Comparison of ENCODE assay signal across 9 mouse cellular contexts in the genomic region with DNA sequence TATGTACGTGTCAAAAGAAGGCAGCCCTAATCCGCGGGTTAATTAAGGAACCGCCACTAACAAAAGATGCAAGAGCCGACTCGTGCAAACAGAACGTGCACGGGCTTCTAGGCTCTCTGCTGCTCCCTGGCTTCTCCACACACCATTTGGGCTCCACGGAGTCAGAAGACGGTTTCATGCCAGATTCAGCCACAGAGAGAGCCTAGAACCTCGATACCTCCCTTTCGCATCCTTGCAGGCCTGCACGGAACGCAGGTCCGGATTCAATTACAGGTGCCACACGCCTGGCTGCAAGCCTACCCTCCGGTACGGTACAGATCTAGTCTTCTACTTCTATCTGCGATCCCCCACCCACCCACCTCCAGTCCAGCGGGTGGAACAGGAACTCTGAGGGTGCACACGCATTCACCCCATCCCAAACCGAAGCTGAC. TPM values are rescaled to one million over a fixed set of nuclear protein-coding genes. Genes with fewer than 3 reads are reported as not detected.
DNase-seq lines count a peak whose midpoint lies in the region; ATAC-seq and TF ChIP-seq lines count a peak whose summit lies in the region.
"Had no signal": no experiment of that assay in that cellular context is flagged by ENCODE, and none has a peak within 500 bp of the region (broad histone marks: within the 10 kb centered on the region; RNA-seq: fewer than 3 reads in every experiment).

No protein-coding gene starts in this region.

- ATAC-seq in frontal cortex, adult (ENCODE audit: low TSS enrichment) = peak; percentile 50; the same call in 1 of the 2 replicates
- no peak for ATAC-seq in limb, embryonic 13.5 days (ENCODE audit: low FRiP score, low read depth)
- ATAC-seq in erythroblast, adult 5-6 weeks (replicated peaks; ENCODE audit: low FRiP score, poor library complexity, severe bottlenecking) = no peak

- H3K4me2 ChIP-seq in limb, embryonic 13.5 days (replicated peaks) = peak overlapping the region; percentile 58

- WGBS in thymus, adult 2 months = 53% methylated on average over 22 of the region's 22 CpGs
- 15% methylated on average over 22 of the region's 22 CpGs for WGBS in limb, embryonic 13.5 days

- H3K4me1 ChIP-seq in thymus, adult 2 months (replicated peaks; ENCODE audit: control insufficient read depth, insufficient read depth, low read length) = peaks cover 88% of the 10 kb centered on the region
- H3K4me1 ChIP-seq in limb, embryonic 13.5 days = peaks cover 98% of the 10 kb centered on the region

- peak; percentile 51; the same call in 1 of the 2 replicates for TF ChIP-seq CTCF in thymus, adult 2 months (IDR thresholded peaks at IDR 0.05; ENCODE audit: borderline replicate concordance, control insufficient read depth, extremely low read depth, insufficient read depth, low read length, poor library complexity)

- H3K27ac ChIP-seq in thymus, adult 2 months (ENCODE audit: control insufficient read depth, insufficient read depth, low read length) = peak overlapping the region; percentile 49; the same call in 1 of the 2 replicates
- no peak overlapping the region for H3K27ac ChIP-seq in limb, embryonic 13.5 days

- peak overlapping the region; percentile 31; the same call in 1 of the 2 replicates for H3K9ac ChIP-seq in limb, embryonic 13.5 days

- no peak for TF ChIP-seq POLR2A in thymus, adult 2 months (IDR thresholded peaks at IDR 0.05; ENCODE audit: control insufficient read depth, extremely low read depth, insufficient read depth, low read length, poor library complexity)

- H3K36me3 ChIP-seq in thymus, adult 2 months (ENCODE audit: control insufficient read depth, insufficient read depth, low read length) = peaks cover 79% of the 10 kb centered on the region
- H3K36me3 ChIP-seq in limb, embryonic 13.5 days = no peaks in the 10 kb centered on the region

- H3K9me3 ChIP-seq in limb, embryonic 13.5 days = no peaks in the 10 kb centered on the region

- no peaks in the 10 kb centered on the region for H3K27me3 ChIP-seq in thymus, adult 2 months (ENCODE audit: control insufficient read depth, insufficient read depth, low read length)
- no peaks in the 10 kb centered on the region for H3K27me3 ChIP-seq in limb, embryonic 13.5 days

- no peak for DNase-seq in frontal cortex, postnatal 14 days (ENCODE audit: low spot score in 2 of 2)
- no peak for DNase-seq in thymus, adult 2 months
- no peak for DNase-seq in thymus, postnatal 4 days
- no peak for DNase-seq in layer of hippocampus, postnatal 14 days (ENCODE audit: low spot score in 2 of 2)
- no peak for DNase-seq in kidney, postnatal 25 days
- DNase-seq: kidney, adult 9 months had no signal

- H3K4me3 ChIP-seq in thymus, adult 2 months (ENCODE audit: control insufficient read depth, insufficient read depth, low read length) = no peak overlapping the region
- H3K4me3 ChIP-seq in limb, embryonic 13.5 days = peak overlapping the region; percentile 24

RNA-seq across cellular contexts. Expression of a gene that starts 26.8 kb away (rescaled TPM):
- polyA plus RNA-seq in thymus, adult 2 months (2012; rRNA removed) = 346 and 564 TPM in 2 replicates
- 12.6 and 14.1 TPM in 2 replicates for polyA plus RNA-seq in limb, embryonic 13.5 days (2015; fragmentation: Nextera tagmentation; extraction: Ambion mirVana)
- 0.21 TPM in 1 of 2 replicates, not detected in the other for total RNA-seq in erythroblast, adult 5-6 weeks (2015; ENCODE audit: low replicate concordance)
- 0.28 TPM in 1 of 2 replicates, not detected in the other for total RNA-seq in erythroblast, adult 5-6 weeks (2017; ENCODE audit: low replicate concordance)
- total RNA-seq in layer of hippocampus, postnatal 14 days (2021) = 100 to 1,000 TPM; 108 to 112 TPM

Comparison
In these comparisons a context has a peak if more than half of its experiments do, and no peak if none do; other contexts are left out.
1. RNA of a gene that starts 26.8 kb away (total RNA-seq): 108 to 112 TPM in layer of hippocampus, postnatal 14 days; 0.21 to 0.28 TPM in erythroblast, adult 5-6 weeks; every median in the first group is over 10 times any median in the second.